Mouse (Mus musculus): ENCODE measurements around the gene Rbms1. TPM values are rescaled to one million over a fixed set of nuclear protein-coding genes. Genes with fewer than 3 reads are reported as not detected.

The Rbms1 gene
- polyA plus RNA-seq, 1 experiment from 2014 or later: 69.7 TPM

GRCm38 (mm10) chr2:60869001-60869743 is 93.8 kb downstream of the Rbms1 start:
- H3K27ac ChIP-seq: no peak overlapping the region
- H3K36me3 ChIP-seq: no peaks in the 10 kb centered on the region
- H3K9me3 ChIP-seq: no peaks in the 10 kb centered on the region
- no peak overlapping the region for H3K4me3 ChIP-seq
- 0 out of 2 replicates have a peak, but pooled peaks cover 4% of the 10 kb centered on the region for H3K27me3 ChIP-seq (ENCODE audit: insufficient read depth, poor library complexity, severe bottlenecking)
- H3K4me1 ChIP-seq (replicated peaks): peaks cover 53% of the 10 kb centered on the region
- DNase-seq (ENCODE audit: low spot score): no peak
- WGBS: 84% methylated on average over 12 of the region's 12 CpGs

GRCm38 (mm10) chr2:60868060-60868662 is 94.8 kb downstream of the Rbms1 start:
- Histone ChIP-seq H3K36me3 (0 out of 2 replicates have a peak, but pooled peaks cover under 1% of the 10 kb centered on the region), H3K4me1 (replicated peaks) (peaks cover 58% of the 10 kb centered on the region), H3K27me3 (ENCODE audit: insufficient read depth, poor library complexity, severe bottlenecking) (0 out of 2 replicates have a peak, but pooled peaks cover 4% of the 10 kb centered on the region), H3K27ac (no peak overlapping the region), H3K9me3 (no peaks in the 10 kb centered on the region), H3K4me3 (no peak overlapping the region)
- no peak for DNase-seq (ENCODE audit: low spot score)
- WGBS: 90% methylated on average over 4 of the region's 4 CpGs

- Histone ChIP-seq H3K36me3 (0 out of 2 replicates have a peak, but pooled peaks cover 5% of the 10 kb centered on the region), H3K4me1 (replicated peaks) (peaks cover 55% of the 10 kb centered on the region), H3K9me3 (no peaks in the 10 kb centered on the region), H3K27me3 (ENCODE audit: insufficient read depth, poor library complexity, severe bottlenecking) (no peaks in the 10 kb centered on the region), H3K4me3 (no peak overlapping the region), H3K27ac (no peak overlapping the region)
- whole genome bisulfite sequencing: 94% methylated on average over 8 of the region's 8 CpGs
- no peak for DNase-seq (ENCODE audit: low spot score)
Measured at GRCm38 (mm10) chr2:60867304-60867703, 95.7 kb downstream of the Rbms1 start.

- 72% methylated on average over 1 of the region's 1 CpGs for WGBS
- Histone ChIP-seq H3K27me3 (ENCODE audit: insufficient read depth, poor library complexity, severe bottlenecking) (no peaks in the 10 kb centered on the region), H3K4me1 (replicated peaks) (peaks cover 40% of the 10 kb centered on the region), H3K27ac (no peak overlapping the region), H3K4me3 (no peak overlapping the region), H3K36me3 (0 out of 2 replicates have a peak, but pooled peaks cover 5% of the 10 kb centered on the region), H3K9me3 (no peaks in the 10 kb centered on the region; the same call in 1 of the 2 replicates)
- no peak for DNase-seq (ENCODE audit: low spot score)
Measured at GRCm38 (mm10) chr2:60865869-60866268, 97.1 kb downstream of the Rbms1 start.

- no peak overlapping the region for H3K4me3 ChIP-seq
- peaks cover 32% of the 10 kb centered on the region for H3K4me1 ChIP-seq (replicated peaks)
- 68% methylated on average over 5 of the region's 5 CpGs for WGBS
- no peaks in the 10 kb centered on the region for H3K27me3 ChIP-seq (ENCODE audit: insufficient read depth, poor library complexity, severe bottlenecking)
- DNase-seq (ENCODE audit: low spot score): no peak
- H3K36me3 ChIP-seq: 0 out of 2 replicates have a peak, but pooled peaks cover 5% of the 10 kb centered on the region
- no peaks in the 10 kb centered on the region; the same call in 1 of the 2 replicates for H3K9me3 ChIP-seq
- no peak overlapping the region for H3K27ac ChIP-seq
Measured at GRCm38 (mm10) chr2:60864977-60865376, 98.0 kb downstream of the Rbms1 start.

GRCm38 (mm10) chr2:60864256-60864795 is 98.7 kb downstream of the Rbms1 start:
- no peaks in the 10 kb centered on the region; the same call in 1 of the 2 replicates for H3K9me3 ChIP-seq
- DNase-seq (ENCODE audit: low spot score): no peak
- H3K27ac ChIP-seq: no peak overlapping the region
- H3K27me3 ChIP-seq (ENCODE audit: insufficient read depth, poor library complexity, severe bottlenecking): no peaks in the 10 kb centered on the region
- H3K4me1 ChIP-seq (replicated peaks): peaks cover 26% of the 10 kb centered on the region
- 0 out of 2 replicates have a peak, but pooled peaks cover 5% of the 10 kb centered on the region for H3K36me3 ChIP-seq
- no peak overlapping the region for H3K4me3 ChIP-seq
- WGBS: 87% methylated on average over 5 of the region's 5 CpGs

- WGBS: 95% methylated on average over 2 of the region's 2 CpGs
- Histone ChIP-seq H3K27me3 (ENCODE audit: insufficient read depth, poor library complexity, severe bottlenecking) (no peaks in the 10 kb centered on the region), H3K4me1 (replicated peaks) (peaks cover 24% of the 10 kb centered on the region), H3K36me3 (peaks cover 8% of the 10 kb centered on the region), H3K9me3 (no peaks in the 10 kb centered on the region; the same call in 1 of the 2 replicates), H3K27ac (no peak overlapping the region), H3K4me3 (no peak overlapping the region)
- DNase-seq (ENCODE audit: low spot score): no peak
Measured at GRCm38 (mm10) chr2:60863827-60864226, 99.2 kb downstream of the Rbms1 start.

GRCm38 (mm10) chr2:60862913-60863711 is 99.9 kb downstream of the Rbms1 start:
- Histone ChIP-seq H3K36me3 (peaks cover 13% of the 10 kb centered on the region), H3K27ac (no peak overlapping the region), H3K4me3 (no peak overlapping the region), H3K9me3 (no peaks in the 10 kb centered on the region; the same call in 1 of the 2 replicates), H3K27me3 (ENCODE audit: insufficient read depth, poor library complexity, severe bottlenecking) (no peaks in the 10 kb centered on the region), H3K4me1 (replicated peaks) (peaks cover 24% of the 10 kb centered on the region)
- no peak for DNase-seq (ENCODE audit: low spot score)
- 92% methylated on average over 8 of the region's 8 CpGs for WGBS

GRCm38 (mm10) chr2:60858116-60858515 is 104.9 kb downstream of the Rbms1 start:
- H3K36me3 ChIP-seq: peaks cover 12% of the 10 kb centered on the region
- DNase-seq (ENCODE audit: low spot score): no peak
- H3K4me1 ChIP-seq (replicated peaks): peaks cover 9% of the 10 kb centered on the region
- H3K27ac ChIP-seq: no peak overlapping the region
- WGBS: 84% methylated on average over 1 of the region's 1 CpGs
- no peaks in the 10 kb centered on the region; the same call in 1 of the 2 replicates for H3K9me3 ChIP-seq
- no peaks in the 10 kb centered on the region for H3K27me3 ChIP-seq (ENCODE audit: insufficient read depth, poor library complexity, severe bottlenecking)
- no peak overlapping the region for H3K4me3 ChIP-seq

- WGBS: 86% methylated on average over 2 of the region's 2 CpGs
- H3K4me3 ChIP-seq: no peak overlapping the region
- H3K36me3 ChIP-seq: peaks cover 7% of the 10 kb centered on the region
- no peak for DNase-seq (ENCODE audit: low spot score)
- H3K9me3 ChIP-seq: no peaks in the 10 kb centered on the region
- no peak overlapping the region for H3K27ac ChIP-seq
- H3K27me3 ChIP-seq (ENCODE audit: insufficient read depth, poor library complexity, severe bottlenecking): no peaks in the 10 kb centered on the region
- H3K4me1 ChIP-seq (replicated peaks): peaks cover 12% of the 10 kb centered on the region
Measured at GRCm38 (mm10) chr2:60856097-60856496, 106.9 kb downstream of the Rbms1 start.

- Histone ChIP-seq H3K4me3 (no peak overlapping the region), H3K4me1 (replicated peaks) (peaks cover 21% of the 10 kb centered on the region), H3K27me3 (ENCODE audit: insufficient read depth, poor library complexity, severe bottlenecking) (no peaks in the 10 kb centered on the region), H3K9me3 (no peaks in the 10 kb centered on the region), H3K36me3 (peaks cover 7% of the 10 kb centered on the region), H3K27ac (no peak overlapping the region)
- 46% methylated on average over 4 of the region's 4 CpGs for WGBS
- no peak for DNase-seq (ENCODE audit: low spot score)
Measured at GRCm38 (mm10) chr2:60855006-60855405, 108.0 kb downstream of the Rbms1 start.

- no peaks in the 10 kb centered on the region for H3K27me3 ChIP-seq (ENCODE audit: insufficient read depth, poor library complexity, severe bottlenecking)
- no peaks in the 10 kb centered on the region for H3K9me3 ChIP-seq
- no peak overlapping the region for H3K4me3 ChIP-seq
- no peak overlapping the region for H3K27ac ChIP-seq
- WGBS: 67% methylated on average over 3 of the region's 3 CpGs
- peaks cover 21% of the 10 kb centered on the region for H3K4me1 ChIP-seq (replicated peaks)
- H3K36me3 ChIP-seq: no peaks in the 10 kb centered on the region
- no peak for DNase-seq (ENCODE audit: low spot score)
Measured at GRCm38 (mm10) chr2:60851898-60852297, 111.1 kb downstream of the Rbms1 start.

Data from hindbrain, embryonic 10.5 days (tissue).